Comparison of ENCODE assay signal across 8 mouse cellular contexts in the genomic region with DNA sequence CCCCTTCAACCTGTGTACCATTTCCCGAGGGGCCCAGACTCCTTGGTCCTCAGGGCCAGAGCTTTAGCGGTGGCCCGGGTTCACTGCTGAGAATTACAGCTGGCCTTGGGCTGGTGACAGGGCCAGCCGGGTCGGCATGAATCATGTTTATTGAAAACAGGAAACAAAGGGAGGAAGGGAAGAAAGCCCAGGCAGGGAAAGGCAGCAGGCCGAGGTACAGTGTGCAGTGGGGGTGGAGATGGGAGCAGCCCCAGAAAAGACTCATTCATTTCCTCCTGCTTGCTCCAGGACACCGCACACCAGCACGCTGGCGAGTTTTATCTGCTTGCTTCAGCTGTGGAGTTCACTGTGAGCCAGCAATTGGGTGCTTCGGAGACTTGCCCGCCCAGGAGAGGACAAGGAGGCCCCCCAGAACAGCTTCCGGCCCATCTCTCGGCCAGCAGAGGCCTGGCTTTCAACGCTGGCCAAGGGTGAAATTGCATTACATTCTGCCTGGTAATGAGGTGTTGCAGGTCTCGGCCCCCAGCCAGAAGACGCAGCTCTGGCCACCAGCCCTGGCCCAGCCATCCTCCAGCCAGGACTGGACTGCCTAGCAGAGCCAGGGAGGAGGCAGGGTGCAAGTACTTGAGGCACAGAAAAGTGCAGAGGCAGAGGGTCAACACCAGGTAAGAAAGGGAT. TPM values are rescaled to one million over a fixed set of nuclear protein-coding genes. Genes with fewer than 3 reads are reported as not detected.
DNase-seq lines count a peak whose midpoint lies in the region; ATAC-seq and TF ChIP-seq lines count a peak whose summit lies in the region.

No protein-coding gene starts in this region.

- no peak overlapping the region for H3K9ac ChIP-seq in forebrain, postnatal 0 days
- H3K9ac ChIP-seq in lung, embryonic 16.5 days (ENCODE audit: low read length) = no peak overlapping the region

- no peaks in the 10 kb centered on the region for H3K36me3 ChIP-seq in forebrain, postnatal 0 days (ENCODE audit: insufficient read depth)
- H3K36me3 ChIP-seq in lung, embryonic 16.5 days (ENCODE audit: control insufficient read depth, insufficient read depth, low read length) = no peaks in the 10 kb centered on the region

- WGBS in forebrain, postnatal 0 days = 15% methylated on average over 16 of the region's 16 CpGs
- WGBS in lung, embryonic 16.5 days = 22% methylated on average over 16 of the region's 16 CpGs

- H3K4me2 ChIP-seq in forebrain, postnatal 0 days (ENCODE audit: low read depth) = no peak overlapping the region
- no peak overlapping the region for H3K4me2 ChIP-seq in lung, embryonic 16.5 days (ENCODE audit: low read depth, low read length)

- TF ChIP-seq CTCF in forebrain, postnatal 0 days (IDR thresholded peaks at IDR 0.05; ENCODE audit: low read depth) = no peak

- no peak overlapping the region for H3K4me3 ChIP-seq in forebrain, postnatal 0 days (ENCODE audit: low read depth, low read length)
- H3K4me3 ChIP-seq in lung, embryonic 16.5 days (ENCODE audit: low read length) = no peak overlapping the region

- H3K27ac ChIP-seq in forebrain, postnatal 0 days (ENCODE audit: low read depth, low read length) = 0 out of 2 replicates have a peak overlapping the region, but pooled peaks have one; percentile 15
- H3K27ac ChIP-seq in lung, embryonic 16.5 days (ENCODE audit: low read length) = 0 out of 2 replicates have a peak overlapping the region, but pooled peaks have one; percentile 5

- no peaks in the 10 kb centered on the region for H3K9me3 ChIP-seq in forebrain, postnatal 0 days (ENCODE audit: low read length)
- H3K9me3 ChIP-seq in lung, embryonic 16.5 days (ENCODE audit: control insufficient read depth, low read length) = no peaks in the 10 kb centered on the region

- peak; percentile 2 to 18 for DNase-seq in heart, adult 9 months (ENCODE audit: low spot score in 2 of 2)
- DNase-seq in heart, adult 8-10 months (ENCODE audit: low spot score) = no peak
- DNase-seq in cerebellum, adult 11-12 months = peak; percentile 62
- no peak for DNase-seq in forebrain, postnatal 0 days
- DNase-seq in kidney, postnatal 10 days = peak; percentile 55
- peak; percentile 10 for DNase-seq in skeletal muscle tissue, adult 2 months (ENCODE audit: low read depth, low spot score)
- no peak for DNase-seq in urinary bladder, postnatal 10 days (ENCODE audit: low spot score)

- no peaks in the 10 kb centered on the region for H3K4me1 ChIP-seq in forebrain, postnatal 0 days (ENCODE audit: insufficient read depth)
- peaks cover 9% of the 10 kb centered on the region; the same call in 1 of the 2 replicates for H3K4me1 ChIP-seq in lung, embryonic 16.5 days (replicated peaks; ENCODE audit: control insufficient read depth, insufficient read depth, low read length)

- ATAC-seq in forebrain, postnatal 0 days = peak; percentile 78
- peak; percentile 89 for ATAC-seq in lung, embryonic 16.5 days (ENCODE audit: low read depth)

- no peaks in the 10 kb centered on the region; the same call in 1 of the 2 replicates for H3K27me3 ChIP-seq in forebrain, postnatal 0 days (ENCODE audit: insufficient read depth, low read length)
- no peaks in the 10 kb centered on the region for H3K27me3 ChIP-seq in lung, embryonic 16.5 days (ENCODE audit: control insufficient read depth, insufficient read depth, low read depth, low read length)

RNA-seq across cellular contexts. Expression of a gene that starts 18.8 kb away (rescaled TPM):
- under 1 TPM in 1 of 4 experiments, not detected in 3; 0.06 TPM for total RNA-seq in heart, adult 8-10 months (2022)
- 13.2 and 17.3 TPM in 2 replicates for total RNA-seq in forebrain, postnatal 0 days (2014; rRNA removed)
- polyA plus RNA-seq in forebrain, postnatal 0 days (2015; fragmentation: Nextera tagmentation; extraction: Ambion mirVana) = 4.1 and 6.1 TPM in 2 replicates
- 0.04 and 0.08 TPM in 2 replicates for polyA plus RNA-seq in lung, embryonic 16.5 days (2015; fragmentation: Nextera tagmentation; extraction: Ambion mirVana)

Comparison
In these comparisons a context has a peak if more than half of its experiments do, and no peak if none do; other contexts are left out.
1. DNase-seq: peak in heart, adult 9 months (2 of 2), cerebellum, adult 11-12 months (single experiment), kidney, postnatal 10 days (single experiment) and skeletal muscle tissue, adult 2 months (single experiment); none in heart, adult 8-10 months (single experiment), forebrain, postnatal 0 days (single experiment) and urinary bladder, postnatal 10 days (single experiment).
2. RNA of a gene that starts 18.8 kb away (total RNA-seq): 13.2 to 17.3 TPM in forebrain, postnatal 0 days; 0.06 TPM in heart, adult 8-10 months; every median in the first group is over 10 times any median in the second.